Mouse (Mus musculus): Measurements from ENCODE around the gene Erich3.

- TF ChIP-seq CTCF (IDR thresholded peaks at IDR 0.05; ENCODE audit: low read depth) (no peak), EP300 (optimal IDR thresholded peaks at IDR 0.05) (no peak)
Measured at GRCm38 (mm10) chr3:154815606-154816005, 151.9 kb downstream of the Erich3 start.
